Mouse (Mus musculus): ENCODE measurements around the gene Gps2. TPM values are rescaled to one million over a fixed set of nuclear protein-coding genes. Genes with fewer than 3 reads are reported as not detected.

The Gps2 gene
- polyA plus RNA-seq, 1 experiment, result 38.0 TPM

DNA sequence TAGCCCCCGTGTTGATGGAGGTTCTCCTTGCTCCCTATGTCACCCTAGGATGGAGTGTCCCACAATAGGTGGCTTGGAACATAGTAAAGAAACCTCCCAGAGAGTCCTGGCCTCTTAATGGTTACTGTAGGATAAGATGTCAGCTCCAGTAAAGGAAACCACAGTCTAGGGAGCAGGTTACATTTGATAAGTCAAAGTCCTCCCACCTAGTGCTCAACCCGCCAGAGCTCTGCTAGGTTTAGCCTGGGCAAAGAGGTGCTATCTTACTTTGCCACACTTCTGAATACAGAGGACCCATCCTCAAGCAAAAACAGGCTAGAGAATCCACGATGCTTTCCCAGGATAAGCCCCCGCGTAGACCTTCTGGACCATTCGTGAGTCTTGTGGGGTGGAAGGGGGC, 34.7 kb upstream of the Gps2 start:
- peak overlapping the region; percentile 66 for H3ac ChIP-seq (ENCODE audit: control insufficient read depth, insufficient read length)
- peak overlapping the region; percentile 91 for H3K4me2 ChIP-seq (ENCODE audit: low read depth)
- H3K79me2 ChIP-seq (ENCODE audit: control insufficient read depth, insufficient read depth), result peaks cover 28% of the 10 kb centered on the region
- no peaks in the 10 kb centered on the region for H3K27me3 ChIP-seq (ENCODE audit: control insufficient read depth, insufficient read depth, insufficient read length)
- TF ChIP-seq POLR2AphosphoS2 (IDR thresholded peaks at IDR 0.05; ENCODE audit: insufficient read length, low read depth), result peak; percentile 13
- TF ChIP-seq CEBPB (IDR thresholded peaks at IDR 0.05; ENCODE audit: insufficient read depth, poor library complexity, severe bottlenecking), result no peak
- H3K36me3 ChIP-seq (ENCODE audit: control insufficient read depth, insufficient read depth), result no peaks in the 10 kb centered on the region
- H3K4me3 ChIP-seq, result peak overlapping the region; percentile 94

DNA sequence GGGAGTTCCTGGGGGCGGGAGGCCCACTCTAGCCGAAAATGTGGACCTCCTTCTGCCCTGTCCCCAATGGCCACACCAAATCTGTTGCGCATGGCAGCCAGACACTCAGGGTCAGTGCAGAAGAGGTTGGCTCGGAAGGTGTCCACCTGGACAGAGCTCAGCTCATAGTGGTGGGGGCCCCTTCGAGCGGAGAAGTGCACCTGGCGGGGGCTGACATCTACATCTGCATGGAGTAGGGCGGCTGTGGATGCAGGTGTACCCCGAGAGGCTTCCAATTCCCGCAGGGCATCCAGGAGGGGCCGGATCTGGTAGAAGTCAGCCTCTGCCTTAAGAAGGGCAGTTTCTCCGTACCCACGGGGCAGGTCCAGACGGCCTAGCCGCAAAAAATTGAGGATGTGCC, 34.0 kb upstream of the Gps2 start:
- H3K4me2 ChIP-seq (ENCODE audit: low read depth), result peak overlapping the region; percentile 91
- no peaks in the 10 kb centered on the region for H3K27me3 ChIP-seq (ENCODE audit: control insufficient read depth, insufficient read depth, insufficient read length)
- peak overlapping the region; percentile 94 for H3K4me3 ChIP-seq
- H3K79me2 ChIP-seq (ENCODE audit: control insufficient read depth, insufficient read depth), result peaks cover 28% of the 10 kb centered on the region
- no peak for TF ChIP-seq TCF3 (IDR thresholded peaks at IDR 0.05; ENCODE audit: insufficient read length, low read depth)
- TF ChIP-seq TCF12 (IDR thresholded peaks at IDR 0.05; ENCODE audit: insufficient read depth, poor library complexity, severe bottlenecking), result no peak
- TF ChIP-seq SRF (IDR thresholded peaks at IDR 0.05; ENCODE audit: control insufficient read depth, insufficient read length, low read depth), result no peak
- TF ChIP-seq POLR2A (IDR thresholded peaks at IDR 0.05; ENCODE audit: insufficient read length, low read depth), result no peak
- TF ChIP-seq E2F4 (IDR thresholded peaks at IDR 0.05; ENCODE audit: insufficient read depth), result no peak
- no peak for TF ChIP-seq POLR2AphosphoS2 (IDR thresholded peaks at IDR 0.05; ENCODE audit: insufficient read length, low read depth)
- TF ChIP-seq CEBPB (IDR thresholded peaks at IDR 0.05; ENCODE audit: insufficient read depth, poor library complexity, severe bottlenecking), result no peak
- TF ChIP-seq MYOG (IDR thresholded peaks at IDR 0.05; ENCODE audit: control insufficient read depth in 1 of 3, insufficient read depth in 1 of 3, insufficient read length in 2 of 3, low read depth in 2 of 3), result no peak
- no peak for TF ChIP-seq USF1 (IDR thresholded peaks at IDR 0.05; ENCODE audit: low read depth)
- no peak for TF ChIP-seq MYOD1 (IDR thresholded peaks at IDR 0.05; ENCODE audit: control insufficient read depth in 1 of 3, insufficient read length in 2 of 3, low read depth in 2 of 3)
- TF ChIP-seq MAX (IDR thresholded peaks at IDR 0.05; ENCODE audit: low read depth), result no peak
- TF ChIP-seq REST (IDR thresholded peaks at IDR 0.05; ENCODE audit: insufficient read depth, insufficient read length), result no peak
- H3ac ChIP-seq (ENCODE audit: control insufficient read depth, insufficient read length), result peak overlapping the region; percentile 66
- no peaks in the 10 kb centered on the region for H3K36me3 ChIP-seq (ENCODE audit: control insufficient read depth, insufficient read depth)

DNA sequence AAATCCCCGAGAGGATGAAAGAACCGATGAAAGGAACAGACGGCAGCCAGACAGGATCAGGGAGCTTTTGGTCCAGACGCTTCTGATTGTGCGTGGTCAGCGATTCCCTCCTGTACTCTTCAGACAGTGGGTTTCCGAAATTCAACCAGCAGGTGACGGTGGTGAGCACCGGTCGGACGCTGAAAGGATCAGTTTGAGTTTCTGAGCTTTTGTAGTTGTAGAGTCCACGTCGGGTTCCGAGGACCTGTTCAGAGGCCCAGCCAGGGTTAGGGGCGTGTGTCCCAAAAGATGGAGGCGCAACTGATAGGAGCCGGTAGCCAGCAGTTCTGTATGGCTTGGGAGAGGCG, 33.2 kb upstream of the Gps2 start:
- Histone ChIP-seq H3K79me2 (ENCODE audit: control insufficient read depth, insufficient read depth) (peaks cover 28% of the 10 kb centered on the region), H3K27me3 (ENCODE audit: control insufficient read depth, insufficient read depth, insufficient read length) (no peaks in the 10 kb centered on the region), H3K4me2 (ENCODE audit: low read depth) (peak overlapping the region; percentile 91), H3K4me3 (peak overlapping the region; percentile 94), H3K36me3 (ENCODE audit: control insufficient read depth, insufficient read depth) (no peaks in the 10 kb centered on the region), H3ac (ENCODE audit: control insufficient read depth, insufficient read length) (peak overlapping the region; percentile 66)
- no peak for TF ChIP-seq TCF12 (IDR thresholded peaks at IDR 0.05; ENCODE audit: insufficient read depth, poor library complexity, severe bottlenecking)

DNA sequence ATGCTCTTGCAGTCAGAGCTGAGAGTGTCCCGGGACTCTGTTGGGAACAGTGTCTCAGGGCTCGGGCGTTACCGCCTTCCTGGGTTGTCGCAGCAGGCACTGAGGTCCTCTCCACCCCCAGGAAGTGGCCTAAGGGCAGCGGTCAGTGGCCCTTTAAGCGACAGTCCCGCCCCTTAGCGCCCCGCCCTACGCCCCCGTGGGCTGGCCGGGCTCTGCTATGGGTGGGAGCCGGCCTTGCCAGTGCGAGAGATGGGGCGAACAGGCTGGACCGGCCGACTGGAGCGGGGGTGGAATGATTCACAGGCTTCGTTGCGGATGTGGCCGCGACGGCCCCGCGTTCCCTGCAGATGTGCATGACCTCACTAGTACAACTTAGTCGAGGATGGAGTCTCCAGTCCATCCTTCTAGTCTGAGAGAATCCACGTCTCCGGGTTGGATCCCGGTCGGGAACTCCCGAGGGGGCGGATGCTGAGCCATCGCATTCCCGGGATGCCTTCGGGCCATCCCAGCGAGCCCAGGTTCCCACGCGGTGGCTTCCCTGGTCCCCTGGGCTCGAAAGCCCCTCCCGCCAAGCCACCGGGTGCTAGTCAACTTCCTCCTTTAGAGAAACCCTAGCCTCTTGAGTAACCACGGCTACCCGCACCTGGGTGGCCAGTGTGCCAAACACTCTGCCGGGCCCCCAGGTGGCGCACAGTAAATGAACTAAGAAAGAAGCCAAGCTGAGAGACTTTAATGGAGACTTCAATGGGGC, 32.7 kb upstream of the Gps2 start, which contains the start of gene Kctd11:
TSS of gene Kctd11 (minus strand) at position 554 of the 751 bp plus-strand sequence.
- Histone ChIP-seq H3ac (ENCODE audit: control insufficient read depth, insufficient read length) (peak within 1 kb of the TSS; percentile 66), H3K4me3 (peak within 1 kb of the TSS; percentile 94), H3K27me3 (ENCODE audit: control insufficient read depth, insufficient read depth, insufficient read length) (no peaks in the 10 kb centered on the region), H3K4me2 (ENCODE audit: low read depth) (peak within 1 kb of the TSS; percentile 93), H3K36me3 (ENCODE audit: control insufficient read depth, insufficient read depth) (no peaks in the 10 kb centered on the region), H3K79me2 (ENCODE audit: control insufficient read depth, insufficient read depth) (peaks cover 28% of the 10 kb centered on the region)
- peak in 1 of 3 experiments; percentile 31 for TF ChIP-seq MYOD1 (IDR thresholded peaks at IDR 0.05; ENCODE audit: control insufficient read depth in 1 of 3, insufficient read length in 2 of 3, low read depth in 2 of 3)
- TF ChIP-seq E2F4 (IDR thresholded peaks at IDR 0.05; ENCODE audit: insufficient read depth), result no peak
- peak in 1 of 3 experiments; percentile 19 for TF ChIP-seq MYOG (IDR thresholded peaks at IDR 0.05; ENCODE audit: control insufficient read depth in 1 of 3, insufficient read depth in 1 of 3, insufficient read length in 2 of 3, low read depth in 2 of 3)
- TF ChIP-seq POLR2A (IDR thresholded peaks at IDR 0.05; ENCODE audit: insufficient read length, low read depth), result peak; percentile 95
- TF ChIP-seq POLR2AphosphoS2 (IDR thresholded peaks at IDR 0.05; ENCODE audit: insufficient read length, low read depth), result peak; percentile 94

DNA sequence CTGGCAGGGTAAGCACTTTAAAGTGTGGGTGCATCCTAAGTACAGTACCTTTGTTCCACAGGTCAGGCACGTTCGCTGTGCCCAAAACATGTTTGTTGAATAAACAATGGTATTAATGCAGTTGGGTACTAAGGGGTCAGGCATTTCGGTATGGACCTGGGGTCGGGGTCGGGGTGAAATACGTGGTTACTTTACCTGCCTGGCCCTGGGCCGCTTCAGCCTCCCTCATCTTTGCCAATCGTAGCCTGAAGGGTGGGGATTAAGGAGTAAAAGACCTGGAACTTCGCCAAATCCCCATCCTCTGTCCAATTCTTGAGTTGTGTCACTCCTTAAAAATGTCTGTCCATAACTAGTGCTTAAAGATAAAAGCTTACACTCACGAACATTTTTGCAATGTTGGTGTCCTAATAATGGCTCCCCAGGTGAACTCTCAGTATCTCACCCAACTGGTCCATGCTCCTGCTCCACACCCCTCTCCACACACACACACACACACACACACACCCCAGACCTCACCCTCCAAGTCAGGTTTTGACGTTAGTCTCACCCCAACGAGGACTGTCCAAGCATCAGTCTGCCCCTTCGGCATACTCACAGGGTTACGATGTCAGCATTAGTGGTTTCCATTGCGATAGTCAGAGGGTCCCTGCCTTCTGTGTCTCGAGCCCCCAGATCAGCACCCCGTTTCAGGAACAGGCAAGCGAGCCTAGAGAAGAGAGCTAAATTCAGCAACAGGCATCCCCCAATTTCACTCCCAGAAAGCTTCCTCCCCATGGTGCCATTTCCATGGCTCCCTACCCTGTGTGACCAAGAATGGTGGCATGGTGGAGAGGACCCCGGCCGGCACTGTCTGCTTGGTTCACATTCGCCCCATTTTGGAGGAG, 31.7 kb upstream of the Gps2 start:
- no peak overlapping the region for H3ac ChIP-seq (ENCODE audit: control insufficient read depth, insufficient read length)
- TF ChIP-seq USF1 (IDR thresholded peaks at IDR 0.05; ENCODE audit: low read depth) (no peak), E2F4 (IDR thresholded peaks at IDR 0.05; ENCODE audit: insufficient read depth) (no peak), POLR2A (IDR thresholded peaks at IDR 0.05; ENCODE audit: insufficient read length, low read depth) (no peak), SRF (IDR thresholded peaks at IDR 0.05; ENCODE audit: control insufficient read depth, insufficient read length, low read depth) (no peak), TCF3 (IDR thresholded peaks at IDR 0.05; ENCODE audit: insufficient read length, low read depth) (no peak), MYOG (IDR thresholded peaks at IDR 0.05; ENCODE audit: control insufficient read depth in 1 of 3, insufficient read depth in 1 of 3, insufficient read length in 2 of 3, low read depth in 2 of 3) (no peak), CEBPB (IDR thresholded peaks at IDR 0.05; ENCODE audit: insufficient read depth, poor library complexity, severe bottlenecking) (no peak), POLR2AphosphoS2 (IDR thresholded peaks at IDR 0.05; ENCODE audit: insufficient read length, low read depth) (no peak), MAX (IDR thresholded peaks at IDR 0.05; ENCODE audit: low read depth) (no peak), MYOD1 (IDR thresholded peaks at IDR 0.05; ENCODE audit: control insufficient read depth in 1 of 3, insufficient read length in 2 of 3, low read depth in 2 of 3) (no peak), TCF12 (IDR thresholded peaks at IDR 0.05; ENCODE audit: insufficient read depth, poor library complexity, severe bottlenecking) (no peak), REST (IDR thresholded peaks at IDR 0.05; ENCODE audit: insufficient read depth, insufficient read length) (no peak)

More for the DNA sequence above, 31.7 kb upstream of the Gps2 start:
- Histone ChIP-seq H3K4me3 (peak overlapping the region; percentile 94), H3K79me2 (ENCODE audit: control insufficient read depth, insufficient read depth) (peaks cover 28% of the 10 kb centered on the region), H3K36me3 (ENCODE audit: control insufficient read depth, insufficient read depth) (no peaks in the 10 kb centered on the region), H3K4me2 (ENCODE audit: low read depth) (peak overlapping the region; percentile 93), H3K27me3 (ENCODE audit: control insufficient read depth, insufficient read depth, insufficient read length) (no peaks in the 10 kb centered on the region)

All from myocyte (in vitro differentiated cells).